Mouse (Mus musculus): ENCODE measurements around the gene Cntrl. TPM values are rescaled to one million over a fixed set of nuclear protein-coding genes. Genes with fewer than 3 reads are reported as not detected.

Gene Cntrl
- polyA plus RNA-seq, 1 experiment: 0.63 TPM

- Histone ChIP-seq H3K27me3 (ENCODE audit: control insufficient read depth) (peaks cover 6% of the 10 kb centered on the region; the same call in 1 of the 2 replicates), H3K9me3 (ENCODE audit: control insufficient read depth, low read length) (no peaks in the 10 kb centered on the region), H3K4me3 (replicated peaks) (no peak overlapping the region), H3K36me3 (ENCODE audit: control insufficient read depth) (no peaks in the 10 kb centered on the region), H3K4me1 (ENCODE audit: control insufficient read depth) (peaks cover 32% of the 10 kb centered on the region)
- TF ChIP-seq TAL1 (IDR thresholded peaks at IDR 0.05; ENCODE audit: low read length) (no peak), GATA1 (IDR thresholded peaks at IDR 0.05; ENCODE audit: low read length) (no peak)
Measured at GRCm38 (mm10) chr2:35215363-35215762, 106.1 kb downstream of the Cntrl start.

- Histone ChIP-seq H3K27me3 (ENCODE audit: control insufficient read depth) (peaks cover 6% of the 10 kb centered on the region; the same call in 1 of the 2 replicates), H3K4me3 (replicated peaks) (no peak overlapping the region), H3K4me1 (ENCODE audit: control insufficient read depth) (peaks cover 31% of the 10 kb centered on the region), H3K9me3 (ENCODE audit: control insufficient read depth, low read length) (no peaks in the 10 kb centered on the region), H3K36me3 (ENCODE audit: control insufficient read depth) (no peaks in the 10 kb centered on the region)
- TF ChIP-seq TAL1 (IDR thresholded peaks at IDR 0.05; ENCODE audit: low read length) (no peak), GATA1 (IDR thresholded peaks at IDR 0.05; ENCODE audit: low read length) (no peak)
Measured at GRCm38 (mm10) chr2:35216701-35217100, 107.4 kb downstream of the Cntrl start.

GRCm38 (mm10) chr2:35218736-35219135, 109.4 kb downstream of the Cntrl start:
- Histone ChIP-seq H3K9me3 (ENCODE audit: control insufficient read depth, low read length) (no peaks in the 10 kb centered on the region), H3K36me3 (ENCODE audit: control insufficient read depth) (no peaks in the 10 kb centered on the region), H3K27me3 (ENCODE audit: control insufficient read depth) (peaks cover 2% of the 10 kb centered on the region; the same call in 1 of the 2 replicates), H3K4me1 (ENCODE audit: control insufficient read depth) (peaks cover 22% of the 10 kb centered on the region), H3K4me3 (replicated peaks) (no peak overlapping the region)
- TF ChIP-seq GATA1 (IDR thresholded peaks at IDR 0.05; ENCODE audit: low read length): no peak
- TF ChIP-seq TAL1 (IDR thresholded peaks at IDR 0.05; ENCODE audit: low read length): no peak

GRCm38 (mm10) chr2:35222822-35223391, 113.6 kb downstream of the Cntrl start:
- Histone ChIP-seq H3K4me1 (ENCODE audit: control insufficient read depth) (peaks cover 5% of the 10 kb centered on the region), H3K4me3 (replicated peaks) (no peak overlapping the region), H3K9me3 (ENCODE audit: control insufficient read depth, low read length) (no peaks in the 10 kb centered on the region), H3K36me3 (ENCODE audit: control insufficient read depth) (no peaks in the 10 kb centered on the region), H3K27me3 (ENCODE audit: control insufficient read depth) (no peaks in the 10 kb centered on the region)
- no peak for TF ChIP-seq TAL1 (IDR thresholded peaks at IDR 0.05; ENCODE audit: low read length)
- TF ChIP-seq GATA1 (IDR thresholded peaks at IDR 0.05; ENCODE audit: low read length): no peak

GRCm38 (mm10) chr2:35224285-35224684, 115.0 kb downstream of the Cntrl start:
- Histone ChIP-seq H3K4me1 (ENCODE audit: control insufficient read depth) (no peaks in the 10 kb centered on the region), H3K27me3 (ENCODE audit: control insufficient read depth) (no peaks in the 10 kb centered on the region), H3K4me3 (replicated peaks) (no peak overlapping the region), H3K36me3 (ENCODE audit: control insufficient read depth) (no peaks in the 10 kb centered on the region), H3K9me3 (ENCODE audit: control insufficient read depth, low read length) (no peaks in the 10 kb centered on the region)
- TF ChIP-seq TAL1 (IDR thresholded peaks at IDR 0.05; ENCODE audit: low read length) (no peak), GATA1 (IDR thresholded peaks at IDR 0.05; ENCODE audit: low read length) (no peak)

- Histone ChIP-seq H3K27me3 (ENCODE audit: control insufficient read depth) (no peaks in the 10 kb centered on the region), H3K4me3 (replicated peaks) (no peak overlapping the region), H3K9me3 (ENCODE audit: control insufficient read depth, low read length) (no peaks in the 10 kb centered on the region), H3K36me3 (ENCODE audit: control insufficient read depth) (no peaks in the 10 kb centered on the region), H3K4me1 (ENCODE audit: control insufficient read depth) (no peaks in the 10 kb centered on the region)
- TF ChIP-seq TAL1 (IDR thresholded peaks at IDR 0.05; ENCODE audit: low read length) (no peak), GATA1 (IDR thresholded peaks at IDR 0.05; ENCODE audit: low read length) (no peak)
Measured at GRCm38 (mm10) chr2:35228145-35228544, 118.9 kb downstream of the Cntrl start.

Other genes with a start within 250 kb of the Cntrl start
- gene Cutal, start 235.1 kb upstream of the Cntrl start, polyA plus RNA-seq (2012): not detected in 2 replicates
- 0.80 and 1.2 TPM in 2 replicates for gene Psmd5, start 234.5 kb upstream of the Cntrl start, polyA plus RNA-seq (2012)
- 1.8 and 2.1 TPM in 2 replicates for gene Phf19, start 195.5 kb upstream of the Cntrl start, polyA plus RNA-seq (2012)
- not detected in 2 replicates for gene Traf1, start 147.7 kb upstream of the Cntrl start, polyA plus RNA-seq (2012)
- not detected in 2 replicates for gene Hc, start 48.1 kb upstream of the Cntrl start, polyA plus RNA-seq (2012)
- not detected in 2 replicates for gene AI182371, start 7.9 kb upstream of the Cntrl start, polyA plus RNA-seq (2012)
- 44.7 and 50.9 TPM in 2 replicates for gene Rab14, start 91.6 kb downstream of the Cntrl start, polyA plus RNA-seq (2012)
- gene Gsn, start 146.9 kb downstream of the Cntrl start, polyA plus RNA-seq (2012): 0.36 and 0.62 TPM in 2 replicates
- 29.1 and 34.6 TPM in 2 replicates for gene Stom, start 227.5 kb downstream of the Cntrl start, polyA plus RNA-seq (2012)

All from erythroblast, embryonic 14.5 days (primary cell).